Mouse (Mus musculus) gastrocnemius, adult 18-20 months (tissue): ENCODE results near the gene Rras. TPM values are rescaled to one million over a fixed set of nuclear protein-coding genes. Genes with fewer than 3 reads are reported as not detected.

Source experiments
- microRNA-seq: library from miRNA; unstranded; fragments of <30 nt; microRNA quantifications from one replicate; pipeline ENCODE4 v1.2.0, GENCODE M21; 2021
- total RNA-seq, 2 experiments: library from RNA; stranded (reverse); gene quantifications; 2 replicates each; pipeline ENCODE4 v1.2.3; 2021

The Rras gene
- total RNA-seq, 2 experiments from 2014 or later: 20.8 to 26.8 TPM

Small RNA genes within 50 kb of the gene (microRNA-seq; reads per million reads assigned to microRNA genes)
- 2.0 reads per million for gene Mir7054

Other genes with a start within 250 kb of the Rras start
- 10 to 100 TPM; 20.1 to 25.2 TPM for gene Nup62, start 201.9 kb upstream of the Rras start, total RNA-seq
- 1 to 10 TPM; 2.3 to 3.5 TPM for gene Il4i1, start 201.6 kb upstream of the Rras start, total RNA-seq
- gene Atf5, start 201.3 kb upstream of the Rras start, total RNA-seq: 10 to 100 TPM; 62.4 to 99.0 TPM
- 100 to 1,000 TPM; 130 to 144 TPM for gene Akt1s1, start 169.0 kb upstream of the Rras start, total RNA-seq
- 10 to 100 TPM; 46.8 to 61.0 TPM for gene Tbc1d17, start 168.9 kb upstream of the Rras start, total RNA-seq
- 10 to 100 TPM; 19.2 to 20.2 TPM for gene Pnkp, start 160.8 kb upstream of the Rras start, total RNA-seq
- gene Ptov1, start 148.2 kb upstream of the Rras start, total RNA-seq: 100 to 1,000 TPM; 143 to 148 TPM
- 10 to 100 TPM; 60.5 to 62.8 TPM for gene Med25, start 125.2 kb upstream of the Rras start, total RNA-seq
- gene Fuz, start 121.9 kb upstream of the Rras start, total RNA-seq: 10 to 100 TPM; 16.6 to 17.6 TPM
- 10 to 100 TPM; 59.8 to 64.4 TPM for gene Ap2a1, start 88.5 kb upstream of the Rras start, total RNA-seq
- gene Tsks, start 74.8 kb upstream of the Rras start, total RNA-seq: not detected
- gene Cpt1c, start 43.1 kb upstream of the Rras start, total RNA-seq: 1 to 10 TPM in 1 of 2 experiments, under 1 TPM in 1; 0.64 to 1.4 TPM
- gene Prmt1, start 31.4 kb upstream of the Rras start, total RNA-seq: 100 to 1,000 TPM; 119 to 139 TPM
- 10 to 100 TPM; 15.0 to 19.1 TPM for gene Irf3, start 20.3 kb upstream of the Rras start, total RNA-seq
- 1 to 10 TPM; 8.4 to 8.5 TPM for gene Bcl2l12, start 19.2 kb upstream of the Rras start, total RNA-seq
- 10 to 100 TPM; 41.3 to 46.2 TPM for gene Scaf1, start 1.6 kb upstream of the Rras start, total RNA-seq
- 10 to 100 TPM; 13.1 to 16.0 TPM for gene Prr12, start 34.9 kb downstream of the Rras start, total RNA-seq
- 10 to 100 TPM; 27.9 to 28.3 TPM for gene Nosip, start 44.5 kb downstream of the Rras start, total RNA-seq
- gene Prrg2, start 44.7 kb downstream of the Rras start, total RNA-seq: 10 to 100 TPM; 10.2 to 10.4 TPM
- gene Rcn3, start 74.3 kb downstream of the Rras start, total RNA-seq: 10 to 100 TPM in 1 of 2 experiments, 1 to 10 TPM in 1; 8.0 to 12.5 TPM
- gene Fcgrt, start 85.9 kb downstream of the Rras start, total RNA-seq: 10 to 100 TPM; 27.4 to 29.1 TPM
- 100 to 1,000 TPM; 490 to 529 TPM for gene Rps11, start 106.5 kb downstream of the Rras start, total RNA-seq
- gene Rpl13a, start 110.8 kb downstream of the Rras start, total RNA-seq: 100 to 1,000 TPM; 643 to 706 TPM
- gene Gm45713, start 118.3 kb downstream of the Rras start, total RNA-seq: 1 to 10 TPM in 1 of 2 experiments, not detected in 1; 1.2 TPM
- gene Flt3l, start 118.5 kb downstream of the Rras start, total RNA-seq: 1 to 10 TPM; 1.8 to 3.0 TPM
- 10 to 100 TPM; 34.2 to 34.5 TPM for gene Pih1d1, start 136.3 kb downstream of the Rras start, total RNA-seq
- 10 to 100 TPM; 10.6 to 12.8 TPM for gene Aldh16a1, start 136.6 kb downstream of the Rras start, total RNA-seq
- under 1 TPM; 0.14 to 0.17 TPM for gene Slc17a7, start 146.0 kb downstream of the Rras start, total RNA-seq
- gene Gfy, start 161.6 kb downstream of the Rras start, total RNA-seq: not detected
- not detected for gene Pth2, start 163.0 kb downstream of the Rras start, total RNA-seq
- not detected for gene Ccdc155, start 186.9 kb downstream of the Rras start, total RNA-seq
- gene Dkkl1, start 194.2 kb downstream of the Rras start, total RNA-seq: not detected
- gene Tead2, start 197.8 kb downstream of the Rras start, total RNA-seq: 1 to 10 TPM; 1.2 to 1.3 TPM
- 1 to 10 TPM; 1.1 to 1.2 TPM for gene Cd37, start 221.2 kb downstream of the Rras start, total RNA-seq
- not detected for gene Slc6a16, start 223.1 kb downstream of the Rras start, total RNA-seq